Mouse (Mus musculus): ENCODE data around the gene S100b.

S100b gene

GRCm38 (mm10) chr10:76253536-76253935 is at the start of gene S100b:
Gene S100b (plus strand): TSS chr10:76253853.
- DNase-seq (ENCODE audit: low spot score in 2 of 2) = peak; percentile 52 to 58

- DNase-seq (ENCODE audit: low spot score in 2 of 2) = no peak
Measured at GRCm38 (mm10) chr10:76207262-76207796, 46.3 kb upstream of the S100b start.

GRCm38 (mm10) chr10:76209241-76209640 is 44.4 kb upstream of the S100b start:
- no peak for DNase-seq (ENCODE audit: low spot score in 2 of 2)

GRCm38 (mm10) chr10:76210806-76211205 is 42.8 kb upstream of the S100b start:
- no peak for DNase-seq (ENCODE audit: low spot score in 2 of 2)

- DNase-seq (ENCODE audit: low spot score in 2 of 2) = no peak
Measured at GRCm38 (mm10) chr10:76212121-76212520, 41.5 kb upstream of the S100b start.

- DNase-seq (ENCODE audit: low spot score in 2 of 2) = no peak
Measured at GRCm38 (mm10) chr10:76214161-76214560, 39.5 kb upstream of the S100b start.

GRCm38 (mm10) chr10:76217056-76217455 is 36.6 kb upstream of the S100b start:
- no peak for DNase-seq (ENCODE audit: low spot score in 2 of 2)

- DNase-seq (ENCODE audit: low spot score in 2 of 2) = no peak
Measured at GRCm38 (mm10) chr10:76218240-76218639, 35.4 kb upstream of the S100b start.

- DNase-seq (ENCODE audit: low spot score in 2 of 2) = no peak
Measured at GRCm38 (mm10) chr10:76225944-76226343, 27.7 kb upstream of the S100b start.

- no peak for DNase-seq (ENCODE audit: low spot score in 2 of 2)
Measured at GRCm38 (mm10) chr10:76229627-76230026, 24.0 kb upstream of the S100b start.

- DNase-seq (ENCODE audit: low spot score in 2 of 2) = peak; percentile 73 to 88
Measured at GRCm38 (mm10) chr10:76237341-76238225, 16.1 kb upstream of the S100b start, which contains the start of gene Prmt2. Gene Prmt2 (minus strand): TSS chr10:76237865.

- DNase-seq (ENCODE audit: low spot score in 2 of 2) = no peak
Measured at GRCm38 (mm10) chr10:76239401-76239800, 14.3 kb upstream of the S100b start.

GRCm38 (mm10) chr10:76245106-76245505 is 8.5 kb upstream of the S100b start:
- no peak for DNase-seq (ENCODE audit: low spot score in 2 of 2)

GRCm38 (mm10) chr10:76246601-76247000 is 7.1 kb upstream of the S100b start:
- no peak for DNase-seq (ENCODE audit: low spot score in 2 of 2)

GRCm38 (mm10) chr10:76247960-76248646 is 5.5 kb upstream of the S100b start:
- no peak for DNase-seq (ENCODE audit: low spot score in 2 of 2)

- peak in 1 of 2 experiments; percentile 33 for DNase-seq (ENCODE audit: low spot score in 2 of 2)
Measured at GRCm38 (mm10) chr10:76248647-76248968, 5.0 kb upstream of the S100b start.

GRCm38 (mm10) chr10:76250870-76251269 is 2.8 kb upstream of the S100b start:
- DNase-seq (ENCODE audit: low spot score in 2 of 2) = no peak

- no peak for DNase-seq (ENCODE audit: low spot score in 2 of 2)
Measured at GRCm38 (mm10) chr10:76253079-76253478, 574 bp upstream of the S100b start.

GRCm38 (mm10) chr10:76255617-76256016 is 2.0 kb downstream of the S100b start:
- no peak for DNase-seq (ENCODE audit: low spot score in 2 of 2)

- no peak for DNase-seq (ENCODE audit: low spot score in 2 of 2)
Measured at GRCm38 (mm10) chr10:76257231-76257630, 3.6 kb downstream of the S100b start.

GRCm38 (mm10) chr10:76257719-76258390 is 4.2 kb downstream of the S100b start:
- DNase-seq (ENCODE audit: low spot score in 2 of 2) = peak in 1 of 2 experiments; percentile 55

GRCm38 (mm10) chr10:76259566-76260232 is 6.0 kb downstream of the S100b start:
- no peak for DNase-seq (ENCODE audit: low spot score in 2 of 2)

All from left cerebral cortex, adult 9 months (tissue).